Mouse (Mus musculus) bone marrow, adult 2 months (tissue): Measurements from ENCODE around the gene Cd200r1.

ENCODE experiments used
- CTCF ChIP-seq: fragments of 200-500 bp; IDR thresholded peaks from 2 replicates; pipeline ENCODE4 v1.5.1; 2011; ENCODE audit warnings: low read length, control low read depth; ENCODE audit not compliant: control insufficient read depth, insufficient read depth
- POLR2A ChIP-seq: fragments of 200-500 bp; IDR thresholded peaks from 2 replicates; pipeline ENCODE4 v1.6.1; 2011; ENCODE audit warnings: low read depth, mild to moderate bottlenecking, control low read depth, low read length, borderline replicate concordance; ENCODE audit not compliant: control insufficient read depth

GRCm38 (mm10) chr16:44765555-44766319 lies at the start of gene Cd200r1:
- TF ChIP-seq CTCF (no peak), POLR2A (no peak)
